Mouse (Mus musculus) central nervous system, embryonic 14 days (tissue): ENCODE data around the gene Tmem130. TPM values are rescaled to one million over a fixed set of nuclear protein-coding genes. Genes with fewer than 3 reads are reported as not detected.

Source experiments
- polyA plus RNA-seq: library from polyadenylated mRNA; depleted of rRNA; stranded (reverse); fragments of >200 nt; gene quantifications from 2 replicates; pipeline ENCODE4 v1.2.3, GENCODE M21; 2012; rRNA removed

Tmem130 gene
- polyA plus RNA-seq = 159 and 174 TPM in 2 replicates

DNA sequence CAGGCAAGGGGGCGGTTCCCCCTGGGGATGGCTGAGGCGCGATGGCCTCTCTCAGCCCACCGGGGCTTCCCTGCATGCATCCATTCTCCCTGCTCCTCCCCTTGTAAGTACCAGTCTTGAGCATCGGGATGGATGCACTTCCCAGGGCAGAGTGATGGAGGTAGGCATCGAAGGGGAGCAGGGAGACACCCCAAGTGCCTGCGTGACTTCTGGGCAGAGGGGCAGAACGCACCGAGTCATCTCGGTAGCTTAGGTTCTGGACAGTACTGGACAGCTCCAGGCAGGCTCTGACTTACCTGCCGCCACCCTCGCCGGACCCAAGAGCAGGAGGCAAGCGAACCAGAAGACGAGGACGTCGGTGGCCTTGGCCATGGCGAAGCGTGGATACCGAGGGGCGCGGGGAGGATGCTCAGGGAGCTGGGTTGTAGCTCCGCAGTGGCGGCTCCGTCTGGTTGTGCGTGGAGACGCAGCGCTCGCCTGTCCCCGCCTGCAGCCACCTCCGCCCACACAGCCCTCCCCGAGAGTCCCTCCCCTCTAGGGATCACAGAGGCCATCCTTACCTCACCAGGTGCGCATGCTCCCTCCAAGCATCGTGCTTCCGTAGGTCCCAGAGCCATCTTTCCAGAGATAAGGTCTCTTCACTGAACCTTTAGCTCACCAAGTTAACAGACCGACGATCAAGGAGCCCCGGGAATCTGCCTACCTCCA is at the start of gene Tmem130:
TSS of gene Tmem130 (minus strand) at position 658 of the 708 bp plus-strand sequence.

DNA sequence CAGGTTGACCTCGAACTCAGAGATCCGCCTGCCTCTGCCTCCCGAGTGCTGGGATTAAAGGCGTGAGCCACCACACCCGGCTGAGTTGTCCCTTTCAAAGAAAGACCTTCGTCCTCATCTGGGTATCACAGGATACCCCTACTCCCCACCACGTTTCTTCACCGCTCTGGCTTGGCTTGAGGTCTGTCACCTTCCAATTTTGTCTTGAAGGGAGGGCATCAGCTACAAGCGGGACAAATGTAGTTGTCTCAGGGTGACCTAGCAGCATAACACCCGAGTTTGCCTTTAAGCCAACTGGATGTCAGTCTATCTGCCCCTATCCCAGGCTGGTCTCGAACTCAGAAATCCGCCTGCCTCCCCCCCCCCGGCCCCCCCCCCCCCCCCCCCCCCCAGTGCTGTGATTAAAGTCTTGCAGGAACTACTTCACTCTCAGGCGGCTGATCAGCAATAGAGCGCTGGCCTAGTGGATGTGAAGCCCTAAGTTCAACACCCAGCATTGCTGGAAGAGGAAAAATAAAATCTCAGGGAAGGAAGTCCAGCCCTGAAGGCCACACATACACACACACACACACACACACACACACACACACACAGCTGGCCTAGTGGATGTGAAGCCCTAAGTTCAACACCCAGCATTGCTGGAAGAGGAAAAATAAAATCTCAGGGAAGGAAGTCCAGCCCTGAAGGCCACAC is 5.6 kb upstream of the Tmem130 start, which contains the start of gene Trrap:
TSS of gene Trrap (plus strand) at position 627 of the 693 bp plus-strand sequence.

Other genes starting within 250 kb of the Tmem130 start
- gene Nptx2, start 215.9 kb downstream of the Tmem130 start, polyA plus RNA-seq = 11.0 and 12.0 TPM in 2 replicates
- gene Trrap, start 5.9 kb upstream of the Tmem130 start, polyA plus RNA-seq = 158 and 169 TPM in 2 replicates
- gene Smurf1, start 204.0 kb upstream of the Tmem130 start, polyA plus RNA-seq = 41.3 and 45.5 TPM in 2 replicates